Mouse (Mus musculus): ENCODE measurements at regions not wholly inside any gene's neighbourhood (a gene's known extent, or its start where the extent isn't known, plus 50 kb on each side); places are given as distances from the start of the nearest gene placed in this dataset.

DNA sequence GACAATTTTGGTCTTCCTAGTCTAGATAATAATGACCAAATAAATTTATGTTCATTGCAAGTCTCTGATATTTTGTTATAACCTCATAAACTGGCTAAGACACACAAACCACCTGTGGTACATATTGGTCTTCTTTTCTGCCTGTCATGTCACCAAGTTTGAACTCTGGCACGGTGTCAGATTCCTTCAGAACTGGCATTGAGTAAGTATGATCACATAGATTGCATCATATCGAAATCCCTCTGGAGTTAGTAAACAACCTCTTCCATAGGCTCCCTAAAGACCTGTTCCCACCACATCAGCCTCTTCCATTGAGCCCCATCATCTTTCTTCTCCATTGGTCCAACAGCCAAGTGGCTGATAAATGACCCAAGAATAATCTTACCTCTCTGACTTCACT is 102.1 kb upstream of the Bmper start:
- H3K27ac ChIP-seq (replicated peaks): no peak overlapping the region
- no peaks in the 10 kb centered on the region for H3K36me3 ChIP-seq
- no peaks in the 10 kb centered on the region for H3K9me3 ChIP-seq
- H3K9ac ChIP-seq: no peak overlapping the region
- H3K4me3 ChIP-seq: no peak overlapping the region
- 90% methylated on average over 2 of the region's 2 CpGs for WGBS
- no peak overlapping the region for H3K4me2 ChIP-seq
- H3K27me3 ChIP-seq: no peaks in the 10 kb centered on the region
- no peak for ATAC-seq (ENCODE audit: low FRiP score, low read depth)
- H3K4me1 ChIP-seq (replicated peaks): no peaks in the 10 kb centered on the region

- ATAC-seq (ENCODE audit: low FRiP score, low read depth): no peak
- WGBS: 67% methylated on average over 5 of the region's 5 CpGs
- Histone ChIP-seq H3K4me1 (replicated peaks) (peaks cover 13% of the 10 kb centered on the region), H3K4me3 (no peak overlapping the region), H3K9ac (no peak overlapping the region), H3K9me3 (no peaks in the 10 kb centered on the region), H3K36me3 (no peaks in the 10 kb centered on the region), H3K27ac (replicated peaks) (no peak overlapping the region), H3K4me2 (no peak overlapping the region), H3K27me3 (no peaks in the 10 kb centered on the region)
These were observed 100.4 kb upstream of the Bmper start for GRCm38 (mm10) chr9:23122524-23122923.

- Histone ChIP-seq H3K9ac (no peak overlapping the region), H3K4me2 (no peak overlapping the region), H3K4me3 (no peak overlapping the region), H3K36me3 (no peaks in the 10 kb centered on the region), H3K4me1 (replicated peaks) (peaks cover 18% of the 10 kb centered on the region), H3K9me3 (no peaks in the 10 kb centered on the region), H3K27ac (replicated peaks) (no peak overlapping the region), H3K27me3 (no peaks in the 10 kb centered on the region)
- WGBS: 93% methylated on average over 3 of the region's 3 CpGs
- no peak for ATAC-seq (ENCODE audit: low FRiP score, low read depth)
These were observed 99.4 kb upstream of the Bmper start for GRCm38 (mm10) chr9:23123452-23123851.

GRCm38 (mm10) chr9:23125761-23126704 is 96.8 kb upstream of the Bmper start:
- H3K4me3 ChIP-seq: no peak overlapping the region
- peak; percentile 49; the same call in 1 of the 2 replicates for ATAC-seq (ENCODE audit: low FRiP score, low read depth)
- 39% methylated on average over 10 of the region's 10 CpGs for WGBS
- no peaks in the 10 kb centered on the region for H3K36me3 ChIP-seq
- no peaks in the 10 kb centered on the region for H3K27me3 ChIP-seq
- H3K4me1 ChIP-seq (replicated peaks): peaks cover 18% of the 10 kb centered on the region
- no peaks in the 10 kb centered on the region for H3K9me3 ChIP-seq
- no peak overlapping the region for H3K4me2 ChIP-seq
- 0 out of 2 replicates have a peak overlapping the region, but pooled peaks have one; percentile 34 for H3K27ac ChIP-seq (replicated peaks)
- H3K9ac ChIP-seq: no peak overlapping the region

- Histone ChIP-seq H3K36me3 (no peaks in the 10 kb centered on the region), H3K4me2 (peak overlapping the region; percentile 27), H3K27ac (replicated peaks) (peak overlapping the region; percentile 74), H3K4me1 (replicated peaks) (peaks cover 18% of the 10 kb centered on the region), H3K27me3 (no peaks in the 10 kb centered on the region), H3K9me3 (no peaks in the 10 kb centered on the region), H3K9ac (no peak overlapping the region), H3K4me3 (no peak overlapping the region)
- 33% methylated on average over 9 of the region's 9 CpGs for WGBS
- ATAC-seq (ENCODE audit: low FRiP score, low read depth): peak; percentile 82
These were observed 95.4 kb upstream of the Bmper start for GRCm38 (mm10) chr9:23127338-23128017.

DNA sequence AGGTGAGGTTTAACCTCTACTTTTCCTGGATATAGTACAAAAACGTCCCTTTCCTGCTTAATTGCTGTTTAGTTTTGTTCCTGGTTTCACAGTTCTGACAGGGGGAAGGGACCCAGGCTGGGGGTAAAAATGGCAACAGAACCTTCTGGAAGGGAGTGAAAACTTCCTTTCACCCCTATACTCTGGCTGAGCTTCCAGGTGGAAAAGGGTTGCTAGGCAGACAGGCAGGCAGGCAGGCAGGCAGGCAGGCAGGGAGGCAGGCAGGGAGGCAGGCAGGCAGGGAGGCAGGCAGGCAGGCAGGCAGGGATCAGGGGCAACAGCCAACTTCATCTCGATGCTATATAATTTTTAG is 94.9 kb upstream of the Bmper start:
- Histone ChIP-seq H3K9me3 (no peaks in the 10 kb centered on the region), H3K4me3 (no peak overlapping the region), H3K4me2 (peak overlapping the region; percentile 27), H3K4me1 (replicated peaks) (peaks cover 18% of the 10 kb centered on the region), H3K27me3 (no peaks in the 10 kb centered on the region), H3K9ac (no peak overlapping the region), H3K27ac (replicated peaks) (peak overlapping the region; percentile 74), H3K36me3 (no peaks in the 10 kb centered on the region)
- peak; percentile 45; the same call in 1 of the 2 replicates for ATAC-seq (ENCODE audit: low FRiP score, low read depth)
- 66% methylated on average over 2 of the region's 2 CpGs for WGBS

GRCm38 (mm10) chr9:23134006-23134405 is 88.9 kb upstream of the Bmper start:
- no peaks in the 10 kb centered on the region for H3K27me3 ChIP-seq
- WGBS: 75% methylated on average over 2 of the region's 2 CpGs
- H3K27ac ChIP-seq (replicated peaks): no peak overlapping the region
- H3K4me1 ChIP-seq (replicated peaks): no peaks in the 10 kb centered on the region
- no peak overlapping the region for H3K4me3 ChIP-seq
- no peak overlapping the region for H3K4me2 ChIP-seq
- no peak for ATAC-seq (ENCODE audit: low FRiP score, low read depth)
- no peaks in the 10 kb centered on the region for H3K36me3 ChIP-seq
- H3K9ac ChIP-seq: no peak overlapping the region
- H3K9me3 ChIP-seq: no peaks in the 10 kb centered on the region

DNA sequence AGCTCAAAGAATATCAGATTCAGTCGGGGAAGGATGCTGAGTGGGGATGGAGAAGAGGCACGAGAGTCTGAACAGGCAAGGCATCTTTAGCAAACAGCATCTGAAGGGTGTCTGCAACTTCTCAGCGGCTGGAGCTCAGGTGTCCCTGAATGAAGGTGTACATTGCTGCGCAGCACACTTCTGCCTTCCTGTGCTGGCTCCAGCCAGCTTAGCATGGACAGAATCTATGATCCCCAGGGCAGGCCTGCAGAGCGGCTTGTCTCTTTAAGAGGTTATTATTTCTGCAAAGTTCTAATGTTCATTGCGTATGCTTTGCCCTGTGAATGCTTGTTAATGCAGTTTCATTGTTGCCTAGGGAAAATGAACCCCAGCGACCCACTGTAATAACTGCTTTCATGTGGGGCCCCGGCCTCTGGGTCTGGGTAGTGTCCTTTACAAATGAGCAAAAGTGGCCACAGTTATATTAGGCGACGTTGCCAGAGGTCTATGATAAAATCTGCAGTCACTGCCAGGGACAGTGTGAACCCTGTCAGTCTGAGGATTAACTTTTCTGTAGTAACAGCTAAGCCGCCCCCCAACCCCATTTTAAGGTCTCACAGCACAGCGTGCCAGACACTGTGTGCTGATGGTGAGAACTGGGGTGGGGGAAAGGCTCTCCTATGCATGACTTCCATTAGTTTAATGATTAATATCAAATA is 88.3 kb upstream of the Bmper start:
- no peaks in the 10 kb centered on the region for H3K27me3 ChIP-seq
- ATAC-seq (ENCODE audit: low FRiP score, low read depth): no peak

DNA sequence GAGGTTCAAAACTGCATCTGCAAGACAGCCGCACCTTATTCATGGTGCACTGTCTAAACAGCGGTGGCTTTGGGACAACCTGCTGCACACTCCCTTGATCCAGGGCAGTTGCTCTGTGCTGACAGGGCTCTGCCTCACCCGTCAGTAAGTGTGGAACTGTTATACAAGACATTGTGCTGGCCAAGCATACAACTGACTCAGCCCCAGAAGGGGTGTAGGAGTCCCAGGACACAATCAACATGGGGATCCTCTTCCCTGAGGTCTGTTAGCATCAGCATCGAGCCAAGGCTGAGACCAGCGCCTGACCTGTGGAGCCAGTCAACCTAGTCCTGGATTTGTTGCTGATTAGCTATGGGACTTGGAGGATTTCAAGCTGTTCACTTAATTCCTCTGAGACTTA is 86.4 kb upstream of the Bmper start:
- H3K36me3 ChIP-seq: no peaks in the 10 kb centered on the region
- H3K27me3 ChIP-seq: no peaks in the 10 kb centered on the region
- H3K9ac ChIP-seq: no peak overlapping the region
- 89% methylated on average over 5 of the region's 5 CpGs for WGBS
- no peak overlapping the region for H3K27ac ChIP-seq (replicated peaks)
- H3K4me1 ChIP-seq (replicated peaks): no peaks in the 10 kb centered on the region
- H3K4me3 ChIP-seq: no peak overlapping the region
- no peak overlapping the region for H3K4me2 ChIP-seq
- H3K9me3 ChIP-seq: no peaks in the 10 kb centered on the region
- no peak for ATAC-seq (ENCODE audit: low FRiP score, low read depth)

More for the DNA sequence above, 88.3 kb upstream of the Bmper start:
- Histone ChIP-seq H3K9me3 (no peaks in the 10 kb centered on the region), H3K4me1 (replicated peaks) (no peaks in the 10 kb centered on the region), H3K36me3 (no peaks in the 10 kb centered on the region), H3K4me3 (no peak overlapping the region), H3K4me2 (no peak overlapping the region), H3K9ac (no peak overlapping the region), H3K27ac (replicated peaks) (no peak overlapping the region)
- WGBS: 73% methylated on average over 12 of the region's 12 CpGs

- Histone ChIP-seq H3K4me1 (replicated peaks) (no peaks in the 10 kb centered on the region), H3K27me3 (no peaks in the 10 kb centered on the region), H3K36me3 (no peaks in the 10 kb centered on the region), H3K9ac (no peak overlapping the region), H3K9me3 (no peaks in the 10 kb centered on the region), H3K4me2 (no peak overlapping the region), H3K4me3 (no peak overlapping the region), H3K27ac (replicated peaks) (no peak overlapping the region)
- WGBS: 78% methylated on average over 5 of the region's 5 CpGs
- ATAC-seq (ENCODE audit: low FRiP score, low read depth): no peak
These were observed 85.1 kb upstream of the Bmper start for GRCm38 (mm10) chr9:23137682-23138210.

DNA sequence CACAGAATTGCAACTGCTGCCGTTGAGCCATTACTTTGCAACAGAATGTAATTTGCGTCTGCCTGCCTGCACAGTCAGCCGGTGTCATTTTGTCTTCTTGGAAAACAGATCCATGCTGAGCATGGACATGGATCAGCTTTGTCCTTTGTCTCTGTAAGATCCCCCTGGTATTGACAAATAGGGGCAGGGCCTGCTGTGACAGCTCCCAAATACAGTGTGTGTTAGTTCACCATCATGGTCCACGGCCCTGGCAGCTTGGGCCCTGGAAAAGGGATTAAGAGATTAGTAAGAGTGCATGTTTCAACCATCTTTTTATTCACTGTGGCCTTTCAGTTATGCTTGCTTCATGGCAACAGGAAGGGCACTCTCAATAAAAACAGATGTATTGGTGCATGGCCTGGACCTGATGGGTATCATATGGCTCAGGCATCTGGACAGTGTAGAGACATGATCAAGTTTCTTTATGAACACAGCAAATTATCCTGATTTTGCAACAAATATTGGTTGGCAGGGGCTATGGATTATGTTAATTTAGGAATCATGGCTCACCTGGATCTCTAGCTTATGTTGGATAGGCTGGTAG is 83.2 kb upstream of the Bmper start:
- Histone ChIP-seq H3K9me3 (no peaks in the 10 kb centered on the region), H3K27ac (replicated peaks) (no peak overlapping the region), H3K4me2 (no peak overlapping the region), H3K36me3 (no peaks in the 10 kb centered on the region), H3K4me3 (no peak overlapping the region), H3K27me3 (no peaks in the 10 kb centered on the region), H3K4me1 (replicated peaks) (no peaks in the 10 kb centered on the region), H3K9ac (no peak overlapping the region)
- WGBS: 29% methylated on average over 4 of the region's 4 CpGs
- no peak for ATAC-seq (ENCODE audit: low FRiP score, low read depth)
